Mouse (Mus musculus): ENCODE measurements around the gene Riox1.

- no peak for TF ChIP-seq POLR2A (IDR thresholded peaks at IDR 0.05; ENCODE audit: insufficient read depth, low read length)
- no peak for TF ChIP-seq CTCF (IDR thresholded peaks at IDR 0.05; ENCODE audit: low read depth, low read length)
These were observed 38.1 kb downstream of the Riox1 start for GRCm38 (mm10) chr12:83988483-83988882.
